Comparison of ENCODE assay signal across 8 mouse cellular contexts in the genomic region with DNA sequence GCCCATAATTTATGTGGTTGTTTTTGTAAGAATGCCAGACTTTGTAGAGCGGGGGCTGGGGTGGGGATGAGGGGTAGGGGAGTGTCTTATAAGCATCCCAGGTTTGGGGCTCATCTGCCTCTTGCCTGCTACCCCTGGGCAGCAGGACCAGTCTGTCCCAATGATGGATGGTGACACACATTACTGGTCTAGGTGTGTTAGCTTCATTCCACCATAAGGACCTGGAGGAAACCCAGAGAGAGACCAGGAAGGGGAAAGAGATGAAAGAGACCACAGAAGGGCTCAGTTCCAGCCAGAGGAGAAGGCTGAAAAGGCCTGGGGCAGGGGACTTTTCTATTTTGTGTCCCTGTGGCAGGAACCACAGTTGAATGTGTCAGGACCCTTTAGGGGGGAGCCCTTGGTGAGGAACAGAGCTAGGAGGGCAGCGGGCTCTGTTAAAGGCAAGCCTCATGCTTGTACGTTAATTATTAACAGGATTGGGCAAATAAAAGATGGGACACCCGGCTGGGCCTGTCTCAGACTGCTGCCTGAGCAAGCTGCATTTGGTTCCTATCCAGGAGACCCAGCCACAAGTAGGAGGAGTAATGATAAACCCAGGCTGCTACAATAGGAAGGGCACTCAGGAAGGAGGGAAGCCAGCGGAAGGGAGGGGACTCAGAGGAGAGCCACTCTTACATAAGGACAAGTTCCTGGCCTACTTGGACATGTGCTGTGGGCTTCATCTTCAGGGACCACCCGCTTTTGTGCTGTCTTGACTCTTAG. TPM values are rescaled to one million over a fixed set of nuclear protein-coding genes. Genes with fewer than 3 reads are reported as not detected.
A peak's percentile ranks its signal among the peaks of the same experiment; 100 is the strongest.
DNase-seq lines count a peak whose midpoint lies in the region; ATAC-seq and TF ChIP-seq lines count a peak whose summit lies in the region.
"Had no signal": no experiment of that assay in that cellular context is flagged by ENCODE, and none has a peak within 500 bp of the region (broad histone marks: within the 10 kb centered on the region; RNA-seq: fewer than 3 reads in every experiment).

No protein-coding gene starts in this region.

- peaks cover 47% of the 10 kb centered on the region for H3K4me1 ChIP-seq in embryonic facial prominence, embryonic 10.5 days
- H3K4me1 ChIP-seq in kidney, embryonic 15.5 days = peaks cover 44% of the 10 kb centered on the region
- H3K4me1 ChIP-seq in lung, adult 2 months (ENCODE audit: control insufficient read depth, insufficient read depth, low read length) = peaks cover 7% of the 10 kb centered on the region
- peaks cover 14% of the 10 kb centered on the region for H3K4me1 ChIP-seq in cerebellum, adult 2 months (ENCODE audit: control insufficient read depth, insufficient read depth, low read length)

- no peaks in the 10 kb centered on the region for H3K36me3 ChIP-seq in embryonic facial prominence, embryonic 10.5 days (replicated peaks)
- no peaks in the 10 kb centered on the region for H3K36me3 ChIP-seq in kidney, embryonic 15.5 days

- TF ChIP-seq POLR2A in lung, adult 2 months (IDR thresholded peaks at IDR 0.05; ENCODE audit: borderline replicate concordance, extremely low read depth, low read depth, low read length) = no peak
- TF ChIP-seq POLR2A in cerebellum, adult 2 months (IDR thresholded peaks at IDR 0.05; ENCODE audit: borderline replicate concordance, insufficient read depth, low read length) = no peak

- no peak overlapping the region for H3K9ac ChIP-seq in kidney, embryonic 15.5 days

- WGBS in embryonic facial prominence, embryonic 10.5 days = 82% methylated on average over 6 of the region's 6 CpGs
- 47% methylated on average over 6 of the region's 6 CpGs for WGBS in kidney, embryonic 15.5 days
- WGBS in lung, adult 2 months = 35% methylated on average over 6 of the region's 6 CpGs
- WGBS in cerebellum, adult 2 months = 77% methylated on average over 6 of the region's 6 CpGs

- TF ChIP-seq CTCF in lung, adult 2 months (IDR thresholded peaks at IDR 0.05; ENCODE audit: insufficient read depth, low read length) = no peak
- no peak for TF ChIP-seq CTCF in cerebellum, adult 2 months (IDR thresholded peaks at IDR 0.05; ENCODE audit: borderline replicate concordance, insufficient read depth, low read depth, low read length)

- peak; percentile 81 for ATAC-seq in kidney, embryonic 15.5 days (replicated peaks; ENCODE audit: low FRiP score)

- no peaks in the 10 kb centered on the region for H3K9me3 ChIP-seq in embryonic facial prominence, embryonic 10.5 days
- H3K9me3 ChIP-seq in kidney, embryonic 15.5 days (replicated peaks) = no peaks in the 10 kb centered on the region

- DNase-seq in embryonic facial prominence, embryonic 10.5 days (ENCODE audit: low spot score) = no peak
- DNase-seq in heart, adult 9 months (ENCODE audit: low spot score in 2 of 2) = peak; percentile 49 to 67
- peak; percentile 38 for DNase-seq in lung, adult 2 months
- DNase-seq in adrenal gland, postnatal 36 days = no peak
- no peak for DNase-seq in cerebellum, adult 2 months
- no peak for DNase-seq in left cerebral cortex, adult 8-10 months (ENCODE audit: low spot score in 2 of 2)
- DNase-seq: thymus, postnatal 25 days had no signal

- H3K4me3 ChIP-seq in embryonic facial prominence, embryonic 10.5 days = no peak overlapping the region
- no peak overlapping the region for H3K4me3 ChIP-seq in kidney, embryonic 15.5 days (replicated peaks)
- no peak overlapping the region for H3K4me3 ChIP-seq in lung, adult 2 months (replicated peaks; ENCODE audit: extremely low read depth, low read depth, low read length)
- H3K4me3 ChIP-seq in cerebellum, adult 2 months (replicated peaks; ENCODE audit: insufficient read depth, low read depth, low read length) = no peak overlapping the region

- H3K4me2 ChIP-seq in kidney, embryonic 15.5 days = peak overlapping the region; percentile 30; the same call in 1 of the 2 replicates

- no peaks in the 10 kb centered on the region for H3K27me3 ChIP-seq in embryonic facial prominence, embryonic 10.5 days (replicated peaks; ENCODE audit: low read depth, poor library complexity, severe bottlenecking)
- no peaks in the 10 kb centered on the region for H3K27me3 ChIP-seq in kidney, embryonic 15.5 days
- no peaks in the 10 kb centered on the region for H3K27me3 ChIP-seq in cerebellum, adult 2 months (ENCODE audit: control insufficient read depth, insufficient read depth, low read length)

- peak overlapping the region; percentile 54 for H3K27ac ChIP-seq in embryonic facial prominence, embryonic 10.5 days (replicated peaks)
- H3K27ac ChIP-seq in kidney, embryonic 15.5 days = peak overlapping the region; percentile 95
- no peak overlapping the region for H3K27ac ChIP-seq in cerebellum, adult 2 months (ENCODE audit: insufficient read depth, low read length)

RNA-seq across cellular contexts. Expression of a gene that starts 23.8 kb away (rescaled TPM):
- polyA plus RNA-seq in embryonic facial prominence, embryonic 10.5 days (2016; fragmentation: Nextera tagmentation; extraction: Ambion mirVana) = 0.44 and 0.86 TPM in 2 replicates
- 1.2 and 1.8 TPM in 2 replicates for polyA plus RNA-seq in kidney, embryonic 15.5 days (2015; fragmentation: Nextera tagmentation; extraction: Ambion mirVana)
- 0.69 and 1.6 TPM in 2 replicates for polyA plus RNA-seq in lung, adult 2 months (2012; rRNA removed)
- total RNA-seq in adrenal gland, postnatal 36 days (2021) = 1 to 10 TPM in 1 of 2 experiments, under 1 TPM in 1; 0.40 to 2.1 TPM
- 3.2 and 3.7 TPM in 2 replicates for polyA plus RNA-seq in cerebellum, adult 2 months (2012; rRNA removed)
- total RNA-seq in left cerebral cortex, adult 8-10 months (2022) = 1 to 10 TPM; 6.1 to 8.8 (median 8.0) TPM

Comparison
In these comparisons a context has a peak if more than half of its experiments do, and no peak if none do; other contexts are left out.
1. DNase-seq: peak in heart, adult 9 months (2 of 2) and lung, adult 2 months (single experiment); none in embryonic facial prominence, embryonic 10.5 days (single experiment), adrenal gland, postnatal 36 days (0 of 2), cerebellum, adult 2 months (0 of 2) and left cerebral cortex, adult 8-10 months (0 of 2).